Mouse (Mus musculus) liver, postnatal 0 days (tissue): Measurements from ENCODE around the gene Fgd5.

ENCODE experiments used
- CTCF ChIP-seq: sonication (generic); IDR thresholded peaks from 2 replicates; pipeline ENCODE4 v1.5.1; 2016; ENCODE audit warnings: antibody characterized with exemption, low read depth
- EP300 ChIP-seq: IDR thresholded peaks from 2 replicates; pipeline ENCODE4 v1.6.1; 2016; ENCODE audit warnings: antibody characterized with exemption, low read depth, mild to moderate bottlenecking

- TF ChIP-seq EP300 (no peak), CTCF (no peak)
Measured at GRCm38 (mm10) chr6:92010895-92011294, 32.2 kb downstream of the Fgd5 start.
